Mouse (Mus musculus) MEL (cell line): ENCODE measurements around the gene Tmem201. TPM values are rescaled to one million over a fixed set of nuclear protein-coding genes. Genes with fewer than 3 reads are reported as not detected.

Experiments
- DNase-seq: peaks from one replicate; pipeline ENCODE4 v3.0.0; 2011; ENCODE audit warnings: low read depth, low spot score
- H3K27ac ChIP-seq: 2 replicates; pipeline ENCODE4 v1.5.1; 2012; ENCODE audit warnings: low read depth, mild to moderate bottlenecking, control low read depth, low read length, moderate library complexity; ENCODE audit not compliant: control insufficient read depth
- H3K27me3 ChIP-seq, 2 experiments: fragments of 150-350 bp in 1 of 2; sonication (generic) in 1 of 2; 2 replicates each; pipeline ENCODE4 v1.6.1; 2012; ENCODE audit warnings: low read length in 2 of 2, mild to moderate bottlenecking in 2 of 2, improper control_type of control experiment in 1 of 2, moderate library complexity in 1 of 2; ENCODE audit not compliant: insufficient read depth in 2 of 2, control insufficient read depth in 1 of 2
- H3K36me3 ChIP-seq, 2 experiments: 2 replicates each; pipeline ENCODE4 v1.6.1; 2012 to 2014; ENCODE audit warnings: low read length in 2 of 2, improper control_type of control experiment in 1 of 2, inconsistent platforms in 1 of 2, mild to moderate bottlenecking in 1 of 2; ENCODE audit not compliant: insufficient read depth in 2 of 2, control insufficient read depth in 1 of 2
- H3K4me1 ChIP-seq, 2 experiments: fragments of 150-350 bp in 1 of 2; sonication (generic) in 1 of 2; 2 replicates each; pipeline ENCODE4 v1.6.1; 2012; ENCODE audit warnings: low read length in 2 of 2, improper control_type of control experiment in 1 of 2, mild to moderate bottlenecking in 1 of 2; ENCODE audit not compliant: insufficient read depth in 2 of 2, control insufficient read depth in 1 of 2
- H3K4me3 ChIP-seq, 2 experiments: fragments of 150-350 bp in 1 of 2; sonication (generic) in 1 of 2; 2 replicates each; pipeline ENCODE4 v1.5.1; 2012; ENCODE audit warnings: low read depth in 2 of 2, low read length in 2 of 2, mild to moderate bottlenecking in 2 of 2, moderate library complexity in 2 of 2, control low read depth in 1 of 2, improper control_type of control experiment in 1 of 2; ENCODE audit not compliant: control insufficient read depth in 1 of 2, insufficient read depth in 1 of 2
- H3K79me2 ChIP-seq: 2 replicates; pipeline ENCODE4 v1.6.1; 2012; ENCODE audit warnings: mild to moderate bottlenecking, low read length, moderate library complexity; ENCODE audit not compliant: control insufficient read depth, poor library complexity, insufficient read depth
- H3K9ac ChIP-seq: 2 replicates; pipeline ENCODE4 v1.6.1; 2012; ENCODE audit warnings: low read depth, mild to moderate bottlenecking, control low read depth, low read length, moderate library complexity; ENCODE audit not compliant: control insufficient read depth, poor library complexity, severe bottlenecking
- H3K9me3 ChIP-seq: fragments of 150-350 bp; sonication (generic); replicated peaks from 2 replicates; pipeline ENCODE4 v1.6.1; 2012; ENCODE audit warnings: mild to moderate bottlenecking, low read length, improper control_type of control experiment, moderate library complexity; ENCODE audit not compliant: insufficient read depth
- BHLHE40 ChIP-seq: IDR thresholded peaks from 2 replicates; pipeline ENCODE4 v1.6.1; 2012; ENCODE audit warnings: low read depth, mild to moderate bottlenecking, inconsistent platforms, low read length, improper control_type of control experiment, borderline replicate concordance
- CTCF ChIP-seq, 3 experiments: IDR thresholded peaks in 2 of 3; conservative IDR thresholded peaks in 1 of 3; 2 replicates each; pipeline ENCODE4 v1.5.1; 2011 to 2012; ENCODE audit warnings: low read length in 3 of 3, low read depth in 2 of 3, mild to moderate bottlenecking in 2 of 3, improper control_type of control experiment in 1 of 3, inconsistent platforms in 1 of 3, mixed read lengths in 1 of 3, moderate library complexity in 1 of 3; ENCODE audit not compliant: control insufficient read depth in 1 of 3, insufficient read depth in 1 of 3, poor library complexity in 1 of 3, severe bottlenecking in 1 of 3
- ETS1 ChIP-seq: IDR thresholded peaks from 2 replicates; pipeline ENCODE4 v1.6.1; 2012; ENCODE audit warnings: low read depth, mild to moderate bottlenecking, inconsistent platforms, low read length, improper control_type of control experiment, moderate library complexity
- GABPA ChIP-seq: IDR thresholded peaks from 2 replicates; pipeline ENCODE4 v1.6.1; 2012; ENCODE audit warnings: low read depth, mild to moderate bottlenecking, inconsistent platforms, low read length, improper control_type of control experiment, moderate library complexity
- GATA1 ChIP-seq: IDR thresholded peaks from 2 replicates; pipeline ENCODE4 v1.6.1; 2011; ENCODE audit warnings: low read depth, low read length, improper control_type of control experiment
- HCFC1 ChIP-seq: IDR thresholded peaks from 2 replicates; pipeline ENCODE4 v1.6.1; 2012; ENCODE audit warnings: low read depth, mild to moderate bottlenecking, inconsistent platforms, low read length, improper control_type of control experiment, moderate library complexity
- KAT2A ChIP-seq: conservative IDR thresholded peaks from 2 replicates; pipeline ENCODE4 v1.6.1; 2012; ENCODE audit warnings: low read depth, low read length, improper control_type of control experiment, inconsistent platforms
- MAZ ChIP-seq: IDR thresholded peaks from 2 replicates; pipeline ENCODE4 v1.6.1; 2012; ENCODE audit warnings: low read depth, mild to moderate bottlenecking, inconsistent platforms, low read length, improper control_type of control experiment
- MEF2A ChIP-seq: IDR thresholded peaks from 2 replicates; pipeline ENCODE4 v1.6.1; 2014; ENCODE audit warnings: low read depth, mild to moderate bottlenecking, inconsistent platforms, low read length, improper control_type of control experiment; ENCODE audit not compliant: poor library complexity, insufficient replicate concordance, severe bottlenecking; ENCODE audit errors: extremely low read depth
- MXI1 ChIP-seq: IDR thresholded peaks from 2 replicates; pipeline ENCODE4 v1.6.1; 2011; ENCODE audit warnings: mild to moderate bottlenecking, low read depth, low read length, improper control_type of control experiment
- MYB ChIP-seq: IDR thresholded peaks from 2 replicates; pipeline ENCODE4 v1.6.1; 2011; ENCODE audit warnings: mild to moderate bottlenecking, low read depth, low read length, improper control_type of control experiment
- NELFE ChIP-seq: IDR thresholded peaks from 2 replicates; pipeline ENCODE4 v1.6.1; 2011; ENCODE audit warnings: low read depth, low read length, improper control_type of control experiment
- POLR2A ChIP-seq, 2 experiments: IDR thresholded peaks; 2 replicates each; pipeline ENCODE4 v1.6.1; 2011 to 2012; ENCODE audit warnings: low read length in 2 of 2, mild to moderate bottlenecking in 2 of 2, control low read depth in 1 of 2, improper control_type of control experiment in 1 of 2, low read depth in 1 of 2, moderate library complexity in 1 of 2; ENCODE audit not compliant: control insufficient read depth in 1 of 2, insufficient read depth in 1 of 2, poor library complexity in 1 of 2
- POLR2AphosphoS2 ChIP-seq: IDR thresholded peaks from 2 replicates; pipeline ENCODE4 v1.6.1; 2011; ENCODE audit warnings: low read length, improper control_type of control experiment
- POLR2AphosphoS5 ChIP-seq: IDR thresholded peaks from 2 replicates; pipeline ENCODE4 v1.6.1; 2012; ENCODE audit warnings: low read depth, borderline replicate concordance, mild to moderate bottlenecking, inconsistent platforms, low read length, moderate library complexity, mixed read lengths
- RAD21 ChIP-seq: IDR thresholded peaks from 2 replicates; pipeline ENCODE4 v1.6.1; 2011; ENCODE audit warnings: mild to moderate bottlenecking, low read depth, low read length, improper control_type of control experiment
- RCOR1 ChIP-seq: IDR thresholded peaks from 2 replicates; pipeline ENCODE4 v1.6.1; 2012; ENCODE audit warnings: low read depth, mild to moderate bottlenecking, inconsistent platforms, low read length, improper control_type of control experiment
- SIN3A ChIP-seq: IDR thresholded peaks from 2 replicates; pipeline ENCODE4 v1.6.1; 2012; ENCODE audit warnings: low read length, improper control_type of control experiment, inconsistent platforms
- TCF12 ChIP-seq: IDR thresholded peaks from 2 replicates; pipeline ENCODE4 v1.6.1; 2014; ENCODE audit warnings: low read depth, mild to moderate bottlenecking, inconsistent platforms, low read length, improper control_type of control experiment, moderate library complexity
- ZC3H11A ChIP-seq: IDR thresholded peaks from 2 replicates; pipeline ENCODE4 v1.6.1; 2012; ENCODE audit warnings: low read depth, mild to moderate bottlenecking, inconsistent platforms, low read length, improper control_type of control experiment
- ZKSCAN1 ChIP-seq: IDR thresholded peaks from 2 replicates; pipeline ENCODE4 v1.6.1; 2012; ENCODE audit warnings: low read depth, mild to moderate bottlenecking, inconsistent platforms, low read length, improper control_type of control experiment, moderate library complexity
- ZMIZ1 ChIP-seq: IDR thresholded peaks from 2 replicates; pipeline ENCODE4 v1.6.1; 2012; ENCODE audit warnings: low read depth, mild to moderate bottlenecking, inconsistent platforms, low read length, improper control_type of control experiment, moderate library complexity
- ZNF384 ChIP-seq: IDR thresholded peaks from 2 replicates; pipeline ENCODE4 v1.6.1; 2012; ENCODE audit warnings: low read depth, mild to moderate bottlenecking, inconsistent platforms, low read length, improper control_type of control experiment
- polyA plus RNA-seq, 2 experiments: library from polyadenylated mRNA; stranded (reverse) in 1 of 2; unstranded in 1 of 2; fragments of >175 nt in 1 of 2; fragments of >200 nt in 1 of 2; gene quantifications; 2 replicates each; pipeline versions ENCODE4 v1.2.1 to v1.2.4; 2012; ENCODE audit warnings: low replicate concordance in 2 of 2, low read depth in 1 of 2; ENCODE audit not compliant: insufficient read length in 2 of 2, insufficient read depth in 1 of 2, missing spikeins in 1 of 2
- total RNA-seq: library from RNA; depleted of rRNA; stranded (reverse); fragments of 300-350 nt; gene quantifications from 2 replicates; pipeline ENCODE4 v1.2.3, GENCODE M21; 2012

The Tmem201 gene
- total and polyA plus RNA-seq, 3 experiments = 31.5 to 60.6 TPM; not detected in 1

DNA sequence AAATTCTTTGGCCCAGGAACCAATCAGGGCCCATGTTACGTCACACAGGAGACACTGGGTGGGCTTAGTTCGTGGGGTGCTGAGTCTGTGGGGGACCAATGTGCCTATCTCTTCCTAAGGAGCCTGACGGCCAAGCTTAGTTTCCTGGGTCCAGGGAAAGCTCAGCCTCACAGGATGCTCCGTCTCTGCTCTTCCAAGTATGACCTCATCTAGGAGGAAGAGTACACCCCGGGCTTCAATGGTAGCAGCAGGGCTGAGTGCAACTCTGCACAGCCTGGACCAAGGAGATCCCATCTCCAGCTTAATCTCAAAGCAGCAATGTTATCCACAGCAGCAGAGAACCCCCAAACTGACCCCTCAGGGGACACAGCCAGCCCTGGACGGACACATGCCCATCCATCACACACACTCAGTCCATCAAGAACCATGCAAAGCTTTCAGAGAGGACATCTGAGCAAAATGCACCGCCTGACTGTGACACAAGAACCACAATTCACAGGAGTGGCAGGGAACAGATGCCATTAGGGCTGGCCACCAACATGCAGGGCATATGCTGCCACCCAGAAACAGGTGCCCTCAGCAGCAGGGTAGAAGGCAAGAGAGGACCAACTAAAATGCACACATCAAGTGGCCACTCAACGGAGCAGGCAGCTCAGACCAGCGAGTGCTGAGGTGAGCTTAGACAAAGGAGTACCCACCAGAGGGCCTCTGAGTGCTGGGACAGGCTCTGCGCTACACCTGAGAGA lies 2.9 kb downstream of the Tmem201 start:
- Histone ChIP-seq H3K27me3 (no peaks in the 10 kb centered on the region), H3K27ac (no peak overlapping the region), H3K9me3 (no peaks in the 10 kb centered on the region)
- DNase-seq = no peak
- TF ChIP-seq MYB = no peak
- no peak for TF ChIP-seq CTCF (IDR thresholded peaks at IDR 0.05 in 2 of 3, conservative IDR thresholded peaks at IDR 0.05 in 1 of 3; ENCODE audit: control insufficient read depth in 1 of 3, insufficient read depth in 1 of 3, low read depth in 2 of 3, low read length in 3 of 3, poor library complexity in 1 of 3, severe bottlenecking in 1 of 3)
- TF ChIP-seq RCOR1 = no peak
- TF ChIP-seq POLR2AphosphoS5 = no peak
- no peak for TF ChIP-seq GABPA
- no peak for TF ChIP-seq RAD21
- no peak for TF ChIP-seq GATA1
- TF ChIP-seq TCF12 = no peak
- TF ChIP-seq POLR2A (IDR thresholded peaks at IDR 0.05; ENCODE audit: control insufficient read depth in 1 of 2, insufficient read depth in 1 of 2, low read depth in 1 of 2, low read length in 2 of 2, poor library complexity in 1 of 2) = no peak
- TF ChIP-seq MXI1 = no peak
- TF ChIP-seq SIN3A = no peak
- no peak for TF ChIP-seq HCFC1
- TF ChIP-seq MAZ = no peak
- no peak for TF ChIP-seq ZC3H11A
- no peak for TF ChIP-seq KAT2A
- TF ChIP-seq NELFE = no peak
- no peak for TF ChIP-seq ZKSCAN1
- TF ChIP-seq ZNF384 = no peak
- TF ChIP-seq POLR2AphosphoS2 = no peak
- TF ChIP-seq MEF2A = no peak
- TF ChIP-seq, all 39 proteins: peak for 0
- H3K79me2 ChIP-seq = peaks cover 54% of the 10 kb centered on the region
- no peak overlapping the region for H3K4me3 ChIP-seq
- peaks cover 0 to 4% of the 10 kb centered on the region in 2 experiments; a peak in 2 of 4 replicates for H3K36me3 ChIP-seq
- H3K4me1 ChIP-seq = peaks cover 2 to 7% of the 10 kb centered on the region in 2 experiments; a peak in 2 of 4 replicates
- H3K9ac ChIP-seq = no peak overlapping the region

DNA sequence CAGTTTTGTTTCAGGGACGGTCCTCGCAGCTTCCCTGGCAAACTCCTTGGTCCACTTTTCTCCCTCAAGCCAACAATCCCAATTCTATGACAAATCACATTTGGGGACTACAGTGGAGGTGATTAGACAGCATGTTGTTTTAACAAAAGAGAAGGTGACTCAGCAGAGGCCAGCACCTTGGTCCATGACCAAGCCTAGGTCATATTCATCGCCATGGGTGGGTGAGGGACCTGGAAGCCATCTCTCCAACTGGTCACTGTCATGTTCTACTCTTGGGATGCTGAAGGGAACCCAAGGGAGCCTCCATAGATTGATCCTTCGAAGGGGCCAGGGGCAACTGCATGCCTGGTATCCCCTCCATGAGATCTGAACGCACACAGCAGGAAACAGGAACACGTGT lies 3.6 kb downstream of the Tmem201 start:
- Histone ChIP-seq H3K27ac (no peak overlapping the region), H3K36me3 (peaks cover 0 to 4% of the 10 kb centered on the region in 2 experiments; a peak in 2 of 4 replicates), H3K79me2 (peaks cover 54% of the 10 kb centered on the region), H3K9me3 (no peaks in the 10 kb centered on the region), H3K27me3 (no peaks in the 10 kb centered on the region), H3K4me1 (peaks cover 2 to 7% of the 10 kb centered on the region in 2 experiments; a peak in 2 of 4 replicates), H3K9ac (no peak overlapping the region), H3K4me3 (no peak overlapping the region)
- no peak for DNase-seq
- no peak for TF ChIP-seq ZNF384
- no peak for TF ChIP-seq RAD21
- no peak for TF ChIP-seq MAZ
- no peak for TF ChIP-seq POLR2A (IDR thresholded peaks at IDR 0.05; ENCODE audit: control insufficient read depth in 1 of 2, insufficient read depth in 1 of 2, low read depth in 1 of 2, low read length in 2 of 2, poor library complexity in 1 of 2)
- no peak for TF ChIP-seq SIN3A
- TF ChIP-seq ZKSCAN1 = no peak
- TF ChIP-seq MEF2A = no peak
- TF ChIP-seq ZMIZ1 = no peak
- TF ChIP-seq MYB = no peak
- no peak for TF ChIP-seq BHLHE40
- TF ChIP-seq ETS1 = no peak
